Comparison of ENCODE assay signal across 23 mouse cellular contexts in genomic region chr6:69578416-69578815, GRCm38 (mm10).
A peak's percentile ranks its signal among the peaks of the same experiment; 100 is the strongest.
DNase-seq lines count a peak whose midpoint lies in the region; ATAC-seq and TF ChIP-seq lines count a peak whose summit lies in the region.
"Had no signal": no experiment of that assay in that cellular context is flagged by ENCODE, and none has a peak within 500 bp of the region (broad histone marks: within the 10 kb centered on the region; RNA-seq: fewer than 3 reads in every experiment).

No protein-coding gene starts in this region.

- H3K4me1 ChIP-seq in kidney, postnatal 0 days (replicated peaks; ENCODE audit: insufficient read depth, low read length): no peaks in the 10 kb centered on the region
- H3K4me1 ChIP-seq in midbrain, embryonic 14.5 days (ENCODE audit: control insufficient read depth, insufficient read depth, low read length): no peaks in the 10 kb centered on the region
- H3K4me1 ChIP-seq in midbrain, embryonic 13.5 days (replicated peaks): no peaks in the 10 kb centered on the region
- H3K4me1 ChIP-seq: forebrain, embryonic 10.5 days; forebrain, embryonic 13.5 days; heart, embryonic 12.5 days; heart, embryonic 15.5 days; hindbrain, embryonic 10.5 days; hindbrain, embryonic 13.5 days had no signal

- no peak for ATAC-seq in kidney, postnatal 0 days (replicated peaks; ENCODE audit: low FRiP score, low read depth)
- no peak for ATAC-seq in midbrain, embryonic 14.5 days (ENCODE audit: low FRiP score, low TSS enrichment)
- no peak for ATAC-seq in midbrain, embryonic 13.5 days
- ATAC-seq: activated CD4-positive, CD25-positive, alpha-beta regulatory T cell, adult 4 months; CD4-positive, CD25-positive, alpha-beta regulatory T cell, adult 4 months; forebrain, embryonic 13.5 days had no signal

- no peak overlapping the region for H3K4me3 ChIP-seq in kidney, postnatal 0 days (replicated peaks; ENCODE audit: low read depth, low read length)
- H3K4me3 ChIP-seq in midbrain, embryonic 14.5 days (replicated peaks; ENCODE audit: low read depth, low read length): no peak overlapping the region
- no peak overlapping the region for H3K4me3 ChIP-seq in midbrain, embryonic 13.5 days (replicated peaks)
- H3K4me3 ChIP-seq: forebrain, embryonic 10.5 days; forebrain, embryonic 13.5 days; heart, embryonic 12.5 days; heart, embryonic 15.5 days; hindbrain, embryonic 10.5 days; hindbrain, embryonic 13.5 days had no signal

- no peak overlapping the region for H3K9ac ChIP-seq in kidney, postnatal 0 days (ENCODE audit: low read depth, low read length)
- H3K9ac ChIP-seq in midbrain, embryonic 14.5 days (replicated peaks; ENCODE audit: low read length): no peak overlapping the region
- H3K9ac ChIP-seq in midbrain, embryonic 13.5 days (replicated peaks): no peak overlapping the region
- H3K9ac ChIP-seq: forebrain, embryonic 13.5 days; heart, embryonic 12.5 days; heart, embryonic 15.5 days; hindbrain, embryonic 13.5 days had no signal

- no peak overlapping the region for H3K27ac ChIP-seq in kidney, postnatal 0 days
- H3K27ac ChIP-seq in midbrain, embryonic 14.5 days (replicated peaks; ENCODE audit: low read depth, low read length): no peak overlapping the region
- H3K27ac ChIP-seq in midbrain, embryonic 13.5 days: no peak overlapping the region
- H3K27ac ChIP-seq: forebrain, embryonic 10.5 days; forebrain, embryonic 13.5 days; heart, embryonic 15.5 days; hindbrain, embryonic 10.5 days; hindbrain, embryonic 13.5 days had no signal

- no peaks in the 10 kb centered on the region for H3K27me3 ChIP-seq in kidney, postnatal 0 days (ENCODE audit: insufficient read depth, low read length)
- no peaks in the 10 kb centered on the region for H3K27me3 ChIP-seq in midbrain, embryonic 14.5 days (ENCODE audit: control insufficient read depth, insufficient read depth, low read length)
- no peaks in the 10 kb centered on the region for H3K27me3 ChIP-seq in midbrain, embryonic 13.5 days
- H3K27me3 ChIP-seq in splenic B cell, adult 2 months (ENCODE audit: control insufficient read depth, insufficient read depth, low read length, poor library complexity, severe bottlenecking): no peaks in the 10 kb centered on the region
- H3K27me3 ChIP-seq: forebrain, embryonic 13.5 days; heart, embryonic 12.5 days; heart, embryonic 15.5 days; hindbrain, embryonic 13.5 days had no signal

- H3K9me3 ChIP-seq in kidney, postnatal 0 days (replicated peaks; ENCODE audit: low read length): no peaks in the 10 kb centered on the region
- H3K9me3 ChIP-seq in midbrain, embryonic 14.5 days (ENCODE audit: control insufficient read depth, low read length): no peaks in the 10 kb centered on the region
- no peaks in the 10 kb centered on the region for H3K9me3 ChIP-seq in midbrain, embryonic 13.5 days
- H3K9me3 ChIP-seq: forebrain, embryonic 10.5 days; forebrain, embryonic 13.5 days; heart, embryonic 12.5 days; heart, embryonic 15.5 days; hindbrain, embryonic 10.5 days; hindbrain, embryonic 13.5 days had no signal

- 84% methylated on average over 2 of the region's 2 CpGs for WGBS in kidney, postnatal 0 days
- 80% methylated on average over 2 of the region's 2 CpGs for WGBS in midbrain, embryonic 14.5 days
- 88% methylated on average over 2 of the region's 2 CpGs for WGBS in midbrain, embryonic 13.5 days

- no peak for DNase-seq in kidney, postnatal 0 days (ENCODE audit: low spot score)
- DNase-seq in kidney, adult 8-10 months: no peak
- peak; percentile 4 for DNase-seq in midbrain, embryonic 14.5 days
- DNase-seq in splenic B cell, adult 2 months (ENCODE audit: low read depth, low spot score): peak; percentile 52
- no peak for DNase-seq in right cerebral cortex, postnatal 25 days
- DNase-seq: adrenal gland, postnatal 10 days; adrenal gland, postnatal 36 days; cerebellum, adult 18-20 months; cerebellum, adult 9-10 months; cerebellum, postnatal 14 days; gastrocnemius, postnatal 25 days; heart, adult 18-20 months; heart, postnatal 10 days; heart, postnatal 36 days had no signal

- H3K36me3 ChIP-seq in kidney, postnatal 0 days (ENCODE audit: insufficient read depth, low read length): no peaks in the 10 kb centered on the region
- no peaks in the 10 kb centered on the region for H3K36me3 ChIP-seq in midbrain, embryonic 14.5 days (ENCODE audit: control insufficient read depth, insufficient read depth, low read length)
- H3K36me3 ChIP-seq in midbrain, embryonic 13.5 days: no peaks in the 10 kb centered on the region
- no peaks in the 10 kb centered on the region for H3K36me3 ChIP-seq in splenic B cell, adult 2 months (ENCODE audit: control insufficient read depth, insufficient read depth, low read length, poor library complexity, severe bottlenecking)
- H3K36me3 ChIP-seq: forebrain, embryonic 10.5 days; heart, embryonic 12.5 days; heart, embryonic 15.5 days; hindbrain, embryonic 10.5 days; hindbrain, embryonic 13.5 days had no signal

- peak; percentile 29; the same call in 1 of the 2 replicates for TF ChIP-seq CTCF in kidney, postnatal 0 days (IDR thresholded peaks at IDR 0.05; ENCODE audit: low read depth)

- no peak overlapping the region for H3K4me2 ChIP-seq in kidney, postnatal 0 days (ENCODE audit: low read length)
- H3K4me2 ChIP-seq in midbrain, embryonic 14.5 days (ENCODE audit: low read length): no peak overlapping the region
- no peak overlapping the region for H3K4me2 ChIP-seq in midbrain, embryonic 13.5 days (replicated peaks)
- H3K4me2 ChIP-seq: forebrain, embryonic 13.5 days; heart, embryonic 12.5 days; heart, embryonic 15.5 days; hindbrain, embryonic 13.5 days had no signal

Comparison
In these comparisons a context has a peak if more than half of its experiments do, and no peak if none do; other contexts are left out.
1. DNase-seq: peak in midbrain, embryonic 14.5 days (single experiment) and splenic B cell, adult 2 months (single experiment); none in kidney, postnatal 0 days (single experiment), kidney, adult 8-10 months (0 of 2) and right cerebral cortex, postnatal 25 days (single experiment).